Mouse (Mus musculus): ENCODE measurements around the gene Lrp1.

- TF ChIP-seq TAL1 (IDR thresholded peaks at IDR 0.05; ENCODE audit: low read length) (no peak), GATA1 (IDR thresholded peaks at IDR 0.05; ENCODE audit: low read length) (no peak)
Measured at GRCm38 (mm10) chr10:127515983-127516459, 104.9 kb downstream of the Lrp1 start.
